In the genomic region with DNA sequence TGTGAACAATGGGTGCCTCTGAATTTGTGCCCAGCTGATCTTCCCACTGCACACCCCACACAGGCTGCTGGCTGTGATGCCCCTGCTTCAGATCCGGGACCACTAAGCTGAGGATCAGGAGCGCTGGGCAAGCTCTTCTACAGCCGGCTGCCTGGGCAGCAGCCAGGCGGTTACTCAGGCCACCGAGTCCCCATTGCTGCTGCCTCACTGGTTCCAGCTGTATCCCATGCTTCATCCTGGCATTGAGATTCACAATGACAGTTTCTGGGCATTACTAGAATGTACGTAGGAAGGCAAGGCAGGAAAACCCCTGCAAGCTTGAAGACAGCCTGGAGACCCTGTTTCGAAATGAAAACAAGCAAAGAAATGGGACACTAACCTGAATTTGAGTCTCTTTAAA, we compare ENCODE assay signal across 9 mouse cellular contexts.
A peak's percentile ranks its signal among the peaks of the same experiment; 100 is the strongest.
DNase-seq lines count a peak whose midpoint lies in the region; ATAC-seq and TF ChIP-seq lines count a peak whose summit lies in the region.
"Had no signal": no experiment of that assay in that cellular context is flagged by ENCODE, and none has a peak within 500 bp of the region (broad histone marks: within the 10 kb centered on the region; RNA-seq: fewer than 3 reads in every experiment).

No protein-coding gene starts in this region.

- peaks cover 13% of the 10 kb centered on the region for H3K4me1 ChIP-seq in hindbrain, postnatal 0 days (ENCODE audit: insufficient read depth, low read length)
- peaks cover 9% of the 10 kb centered on the region; the same call in 1 of the 2 replicates for H3K4me1 ChIP-seq in lung, postnatal 0 days (ENCODE audit: insufficient read depth, low read depth, low read length)

- WGBS in hindbrain, postnatal 0 days = 13% methylated on average over 7 of the region's 7 CpGs
- 46% methylated on average over 7 of the region's 7 CpGs for WGBS in lung, postnatal 0 days

- H3K36me3 ChIP-seq in hindbrain, postnatal 0 days (ENCODE audit: insufficient read depth, low read length) = no peaks in the 10 kb centered on the region
- H3K36me3 ChIP-seq in lung, postnatal 0 days (ENCODE audit: insufficient read depth, low read length) = no peaks in the 10 kb centered on the region

- peak; percentile 13 to 28 for DNase-seq in kidney, postnatal 4 days
- DNase-seq in kidney, postnatal 14 days = no peak
- DNase-seq in fibroblast of lung, adult 2 months (ENCODE audit: low read depth) = peak; percentile 64
- peak; percentile 90 for DNase-seq in hindbrain, postnatal 0 days (ENCODE audit: low spot score)
- DNase-seq in lung, postnatal 0 days (ENCODE audit: low spot score) = peak; percentile 80
- DNase-seq in right cerebral cortex, postnatal 4 days = peak; percentile 56
- DNase-seq in cerebellum, postnatal 36 days = no peak
- no peak for DNase-seq in adrenal gland, adult 2 months

- H3K9me3 ChIP-seq in hindbrain, postnatal 0 days (ENCODE audit: low read length) = no peaks in the 10 kb centered on the region
- H3K9me3 ChIP-seq in lung, postnatal 0 days (ENCODE audit: low read length) = no peaks in the 10 kb centered on the region

- ATAC-seq in hindbrain, postnatal 0 days = peak; percentile 85
- ATAC-seq in lung, postnatal 0 days = peak; percentile 77
- ATAC-seq: Patski had no signal

- peak overlapping the region; percentile 51 for H3K4me2 ChIP-seq in hindbrain, postnatal 0 days (ENCODE audit: low read depth, low read length)
- H3K4me2 ChIP-seq in lung, postnatal 0 days (replicated peaks; ENCODE audit: low read depth, low read length) = peak overlapping the region; percentile 49

- no peaks in the 10 kb centered on the region for H3K27me3 ChIP-seq in hindbrain, postnatal 0 days (ENCODE audit: insufficient read depth, low read length)
- H3K27me3 ChIP-seq in lung, postnatal 0 days (replicated peaks; ENCODE audit: insufficient read depth, low read length) = no peaks in the 10 kb centered on the region
- H3K27me3 ChIP-seq: Patski had no signal

- H3K27ac ChIP-seq in hindbrain, postnatal 0 days = peak overlapping the region; percentile 90
- peak overlapping the region; percentile 67 for H3K27ac ChIP-seq in lung, postnatal 0 days (ENCODE audit: low read length)

- H3K9ac ChIP-seq in hindbrain, postnatal 0 days (replicated peaks; ENCODE audit: low read length) = peak overlapping the region; percentile 48
- no peak overlapping the region for H3K9ac ChIP-seq in lung, postnatal 0 days (replicated peaks; ENCODE audit: low read depth)

- no peak; the same call in 1 of the 2 replicates for TF ChIP-seq CTCF in hindbrain, postnatal 0 days (IDR thresholded peaks at IDR 0.05; ENCODE audit: low read depth)
- no peak for TF ChIP-seq CTCF in lung, postnatal 0 days (IDR thresholded peaks at IDR 0.05)

- H3K4me3 ChIP-seq in hindbrain, postnatal 0 days (ENCODE audit: low read length) = peak overlapping the region; percentile 18; the same call in 1 of the 2 replicates
- peak overlapping the region; percentile 16; the same call in 1 of the 2 replicates for H3K4me3 ChIP-seq in lung, postnatal 0 days (ENCODE audit: low read depth, low read length)

- no peak for TF ChIP-seq EP300 in lung, postnatal 0 days (IDR thresholded peaks at IDR 0.05)

Comparison
In these comparisons a context has a peak if more than half of its experiments do, and no peak if none do; other contexts are left out.
1. DNase-seq: peak in kidney, postnatal 4 days (2 of 2), fibroblast of lung, adult 2 months (single experiment), hindbrain, postnatal 0 days (single experiment), lung, postnatal 0 days (single experiment) and right cerebral cortex, postnatal 4 days (single experiment); none in kidney, postnatal 14 days (single experiment), cerebellum, postnatal 36 days (0 of 2) and adrenal gland, adult 2 months (single experiment).